Mouse (Mus musculus): ENCODE data around the gene Pnma1.

Gene Pnma1

GRCm38 (mm10) chr12:84147954-84148621 lies at the start of gene Pnma1:
Gene Pnma1 (minus strand): TSS chr12:84148489.
- peak; percentile 47 for DNase-seq (ENCODE audit: low spot score)

- no peak for DNase-seq (ENCODE audit: low spot score)
Observed at GRCm38 (mm10) chr12:84195195-84195594, 46.9 kb upstream of the Pnma1 start.

DNA sequence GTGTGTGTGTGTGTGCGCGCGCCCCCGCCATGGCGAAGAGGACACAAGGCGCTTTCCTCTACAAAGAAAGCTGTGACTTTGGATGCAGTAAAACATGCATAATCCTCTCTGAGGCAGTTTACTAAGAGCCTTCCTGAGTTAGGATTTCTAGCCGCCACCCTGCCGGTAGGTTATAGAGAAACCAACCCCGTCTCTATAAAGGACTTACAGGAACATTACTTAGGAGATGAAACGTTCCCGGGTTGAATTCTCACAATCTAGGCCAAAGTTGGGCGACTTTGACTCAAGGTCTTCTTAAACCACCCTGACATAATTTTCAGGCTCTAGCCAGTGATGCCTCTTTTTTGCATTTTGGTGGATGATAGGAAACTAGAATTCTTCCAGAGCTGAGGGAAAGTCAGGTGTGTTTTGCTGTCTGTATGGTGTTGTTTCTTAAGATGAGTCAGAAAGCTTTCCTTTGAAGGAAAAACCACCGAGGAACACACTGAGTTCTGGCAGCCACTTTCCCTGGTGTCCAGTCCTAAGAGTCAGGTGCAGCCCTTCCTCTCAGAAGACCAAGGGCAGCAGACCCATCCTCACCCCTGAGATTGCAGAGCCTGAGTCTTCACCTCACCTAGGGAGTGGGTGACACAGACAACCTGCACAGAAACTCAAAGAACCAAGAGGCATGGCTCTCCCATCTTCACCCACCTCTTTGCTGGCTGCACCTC lies 46.3 kb upstream of the Pnma1 start:
- no peak for DNase-seq (ENCODE audit: low spot score)

- peak; percentile 97 for DNase-seq (ENCODE audit: low spot score)
Observed at GRCm38 (mm10) chr12:84193642-84194399, 45.5 kb upstream of the Pnma1 start.

DNA sequence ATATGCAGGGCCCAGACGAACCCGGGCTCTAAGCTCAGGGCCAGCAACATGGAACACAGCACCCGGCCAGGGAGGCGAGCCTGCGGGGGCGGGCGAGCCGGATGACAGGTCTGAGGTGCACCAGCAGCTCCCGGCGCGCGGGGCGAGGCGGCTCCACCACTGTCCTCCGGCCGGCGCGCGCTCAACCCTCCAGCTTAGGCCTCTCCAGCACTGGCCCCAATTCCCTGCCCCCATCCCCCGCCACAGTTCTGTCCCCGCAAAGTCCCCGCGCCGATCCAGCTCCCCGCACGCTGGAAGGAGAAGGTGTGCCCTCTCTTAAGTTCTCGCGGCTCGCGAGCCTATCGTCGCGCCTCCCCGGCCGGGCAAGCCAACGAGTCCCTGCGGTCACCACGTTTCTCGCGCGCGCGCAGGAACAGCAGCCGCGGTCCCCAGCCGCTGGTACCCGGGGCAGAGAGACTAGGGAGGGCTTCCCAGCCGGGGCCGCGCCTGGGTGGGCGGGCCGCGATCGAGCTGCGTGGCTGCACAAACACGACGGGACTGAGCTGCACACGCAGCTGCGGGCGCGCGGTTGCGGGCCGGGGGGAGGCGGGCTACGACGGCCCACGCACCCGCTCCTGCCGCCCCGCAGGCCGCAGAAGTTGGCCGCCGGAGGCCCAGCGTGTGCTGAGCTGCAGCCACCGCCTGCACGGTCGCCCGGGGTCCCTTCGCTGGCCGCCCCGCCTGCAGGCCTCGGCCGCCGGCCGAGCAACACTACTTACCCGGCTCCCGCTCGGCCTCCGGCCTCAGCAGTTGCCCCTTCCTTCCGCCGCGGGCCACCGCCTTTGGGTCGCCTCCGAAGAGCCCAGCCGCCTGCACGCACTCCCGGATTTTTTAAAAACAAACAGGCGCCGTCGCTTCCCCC lies 44.7 kb upstream of the Pnma1 start:
- peak; percentile 64 for DNase-seq (ENCODE audit: low spot score)

- DNase-seq (ENCODE audit: low spot score) = no peak
Observed at GRCm38 (mm10) chr12:84192280-84192679, 44.0 kb upstream of the Pnma1 start.

GRCm38 (mm10) chr12:84191770-84192169 lies 43.5 kb upstream of the Pnma1 start:
- DNase-seq (ENCODE audit: low spot score) = no peak

- DNase-seq (ENCODE audit: low spot score) = no peak
Observed at GRCm38 (mm10) chr12:84191190-84191589, 42.9 kb upstream of the Pnma1 start.

GRCm38 (mm10) chr12:84190151-84190820 lies 42.0 kb upstream of the Pnma1 start:
- no peak for DNase-seq (ENCODE audit: low spot score)

GRCm38 (mm10) chr12:84188881-84189444 lies 40.7 kb upstream of the Pnma1 start:
- DNase-seq (ENCODE audit: low spot score) = no peak

GRCm38 (mm10) chr12:84187752-84188601 lies 39.7 kb upstream of the Pnma1 start:
- peak; percentile 51 for DNase-seq (ENCODE audit: low spot score)

- peak; percentile 88 for DNase-seq (ENCODE audit: low spot score)
Observed at GRCm38 (mm10) chr12:84186950-84187349, 38.7 kb upstream of the Pnma1 start.

GRCm38 (mm10) chr12:84186536-84186935 lies 38.2 kb upstream of the Pnma1 start:
- DNase-seq (ENCODE audit: low spot score) = no peak

- DNase-seq (ENCODE audit: low spot score) = no peak
Observed at GRCm38 (mm10) chr12:84185547-84185946, 37.3 kb upstream of the Pnma1 start.

- no peak for DNase-seq (ENCODE audit: low spot score)
Observed at GRCm38 (mm10) chr12:84184979-84185378, 36.7 kb upstream of the Pnma1 start.

- no peak for DNase-seq (ENCODE audit: low spot score)
Observed at GRCm38 (mm10) chr12:84181999-84182398, 33.7 kb upstream of the Pnma1 start.

DNA sequence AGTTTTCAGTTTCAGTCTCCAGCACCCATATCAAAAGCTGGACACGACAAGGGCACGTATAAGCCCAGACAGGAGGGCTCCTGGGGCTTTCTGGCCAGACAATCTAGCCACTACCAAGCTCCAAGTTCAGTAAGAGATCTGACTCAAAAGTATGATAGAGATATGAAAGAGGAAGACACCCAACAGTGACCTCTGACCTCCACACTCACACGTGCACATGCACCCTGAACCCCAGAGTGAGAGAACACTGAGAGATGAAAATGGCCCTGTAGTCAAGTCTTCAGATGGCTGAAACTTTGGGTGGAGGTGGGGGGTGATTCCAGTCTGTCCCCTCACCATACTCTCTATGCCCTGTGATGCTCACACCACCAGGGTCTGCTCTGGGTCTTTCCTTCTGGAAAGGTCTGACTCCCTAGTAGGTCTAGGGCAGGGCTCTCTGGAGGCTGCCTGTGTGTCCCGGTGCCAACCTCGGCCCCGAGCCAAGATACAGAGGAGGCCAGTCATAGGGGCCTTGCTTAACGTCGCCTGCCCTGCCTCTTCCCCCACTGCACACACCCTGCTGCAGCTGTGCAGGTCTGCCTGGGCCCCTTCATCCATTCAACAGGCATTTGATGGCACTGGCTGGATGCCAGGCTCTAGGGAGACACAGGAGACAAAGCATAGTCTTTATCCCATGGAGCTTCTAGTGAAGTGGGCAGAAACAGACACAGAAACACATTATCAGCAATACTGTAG lies 32.6 kb upstream of the Pnma1 start:
- peak; percentile 88 for DNase-seq (ENCODE audit: low spot score)

GRCm38 (mm10) chr12:84180090-84180489 lies 31.8 kb upstream of the Pnma1 start:
- DNase-seq (ENCODE audit: low spot score) = no peak

Data from lung, postnatal 25 days (tissue).